Comparison of ENCODE assay signal across 27 mouse cellular contexts in the genomic region with DNA sequence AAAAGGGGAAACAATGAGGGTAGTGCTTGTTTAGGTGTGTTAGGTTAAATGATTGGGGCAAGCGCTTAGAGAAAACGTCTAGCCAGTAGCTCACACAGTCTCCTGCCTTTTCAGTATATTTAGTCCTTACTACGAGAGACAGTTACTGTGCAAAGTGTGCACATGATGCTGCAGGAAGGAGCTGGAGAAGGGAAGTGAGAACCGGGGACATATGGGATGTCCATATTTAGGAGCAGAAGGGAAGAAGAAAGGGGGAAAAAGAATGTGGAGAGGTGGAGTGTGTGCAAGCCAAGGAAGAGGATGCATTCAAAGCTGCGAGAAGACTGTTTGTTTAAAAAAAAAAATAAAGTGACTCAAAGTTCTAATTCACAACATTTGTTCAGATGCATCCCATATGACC.
DNase-seq lines count a peak whose midpoint lies in the region; ATAC-seq and TF ChIP-seq lines count a peak whose summit lies in the region.
"Had no signal": no experiment of that assay in that cellular context is flagged by ENCODE, and none has a peak within 500 bp of the region (broad histone marks: within the 10 kb centered on the region; RNA-seq: fewer than 3 reads in every experiment).

No protein-coding gene starts in this region.

- no peak overlapping the region; the same call in 1 of the 2 replicates for H3K27ac ChIP-seq in left cerebral cortex, adult 2 months
- H3K27ac ChIP-seq in lung, postnatal 0 days (ENCODE audit: low read length), result no peak overlapping the region
- H3K27ac ChIP-seq: embryonic facial prominence, embryonic 15.5 days; forebrain, embryonic 15.5 days; hindbrain, embryonic 10.5 days; intestine, embryonic 15.5 days; liver, embryonic 13.5 days; midbrain, embryonic 12.5 days; stomach, postnatal 0 days had no signal

- no peaks in the 10 kb centered on the region for H3K4me1 ChIP-seq in lung, postnatal 0 days (ENCODE audit: insufficient read depth, low read depth, low read length)
- H3K4me1 ChIP-seq: heart, embryonic 12.5 days; intestine, embryonic 15.5 days; liver, embryonic 13.5 days had no signal

- H3K27me3 ChIP-seq in lung, postnatal 0 days (replicated peaks; ENCODE audit: insufficient read depth, low read length), result no peaks in the 10 kb centered on the region
- H3K27me3 ChIP-seq: CH12.LX; embryonic facial prominence, embryonic 15.5 days; forebrain, embryonic 15.5 days; heart, embryonic 12.5 days; intestine, embryonic 15.5 days; liver, embryonic 13.5 days; midbrain, embryonic 12.5 days had no signal

- 64% methylated on average over 5 of the region's 5 CpGs for WGBS in lung, postnatal 0 days

- no peak for TF ChIP-seq CTCF in left cerebral cortex, adult 2 months (IDR thresholded peaks at IDR 0.05)
- TF ChIP-seq CTCF in lung, postnatal 0 days (IDR thresholded peaks at IDR 0.05), result no peak

- H3K4me3 ChIP-seq in left cerebral cortex, adult 2 months, result no peak overlapping the region
- H3K4me3 ChIP-seq in lung, postnatal 0 days (ENCODE audit: low read depth, low read length), result no peak overlapping the region
- H3K4me3 ChIP-seq: embryonic facial prominence, embryonic 15.5 days; forebrain, embryonic 15.5 days; heart, embryonic 12.5 days; hindbrain, embryonic 10.5 days; intestine, embryonic 15.5 days; liver, embryonic 13.5 days; midbrain, embryonic 12.5 days had no signal

- H3K9ac ChIP-seq in lung, postnatal 0 days (replicated peaks; ENCODE audit: low read depth), result no peak overlapping the region
- H3K9ac ChIP-seq: embryonic facial prominence, embryonic 15.5 days; forebrain, embryonic 15.5 days; heart, embryonic 12.5 days; intestine, embryonic 15.5 days; liver, embryonic 13.5 days; midbrain, embryonic 12.5 days had no signal

- no peak for ATAC-seq in lung, postnatal 0 days
- ATAC-seq: forebrain, embryonic 15.5 days; hindbrain, embryonic 16.5 days; intestine, embryonic 15.5 days; Patski had no signal

- no peak overlapping the region for H3K4me2 ChIP-seq in lung, postnatal 0 days (replicated peaks; ENCODE audit: low read depth, low read length)
- H3K4me2 ChIP-seq: embryonic facial prominence, embryonic 15.5 days; forebrain, embryonic 15.5 days; heart, embryonic 12.5 days; intestine, embryonic 15.5 days; liver, embryonic 13.5 days; midbrain, embryonic 12.5 days had no signal

- H3K9me3 ChIP-seq in lung, postnatal 0 days (ENCODE audit: low read length), result no peaks in the 10 kb centered on the region
- H3K9me3 ChIP-seq: embryonic facial prominence, embryonic 15.5 days; forebrain, embryonic 15.5 days; intestine, embryonic 15.5 days; liver, embryonic 13.5 days; midbrain, embryonic 12.5 days had no signal

- DNase-seq in frontal cortex, adult 2 months (ENCODE audit: extremely low spot score in 1 of 2, low spot score in 1 of 2), result peak; percentile 51 to 73
- no peak for DNase-seq in frontal cortex, postnatal 10 days (ENCODE audit: low spot score in 2 of 2)
- peak; percentile 34 for DNase-seq in left cerebral cortex, adult 11 months (ENCODE audit: low spot score)
- DNase-seq in left cerebral cortex, adult 2 months (ENCODE audit: extremely low spot score in 1 of 2, low spot score in 2 of 2), result no peak
- peak; percentile 9 for DNase-seq in layer of hippocampus, adult 9-10 months (ENCODE audit: low spot score)
- DNase-seq in left cerebral cortex, postnatal 36 days (ENCODE audit: low spot score in 2 of 2), result peak; percentile 27 to 38
- no peak for DNase-seq in ovary, postnatal 14 days (ENCODE audit: low spot score)
- DNase-seq in lung, postnatal 0 days (ENCODE audit: low spot score), result no peak
- DNase-seq: cerebellum, adult 11-12 months; cerebellum, postnatal 10 days; gastrocnemius, postnatal 10 days; heart, postnatal 10 days; kidney, adult 8-10 months; kidney, postnatal 14 days; liver, embryonic 13.5 days; lung, adult 2 months had no signal

- intact Hi-C loops in left cerebral cortex, adult 2 months (cut with DNase I), result no loop called here
- intact Hi-C loops in left cerebral cortex, postnatal 36 days (cut with DNase I), result no loop called here

- H3K36me3 ChIP-seq in lung, postnatal 0 days (ENCODE audit: insufficient read depth, low read length), result no peaks in the 10 kb centered on the region
- H3K36me3 ChIP-seq: embryonic facial prominence, embryonic 15.5 days; forebrain, embryonic 15.5 days; G1E; heart, embryonic 12.5 days; hindbrain, embryonic 10.5 days; intestine, embryonic 15.5 days; liver, embryonic 13.5 days; midbrain, embryonic 12.5 days had no signal

- TF ChIP-seq EP300 in lung, postnatal 0 days (IDR thresholded peaks at IDR 0.05), result no peak

Comparison
In these comparisons a context has a peak if more than half of its experiments do, and no peak if none do; other contexts are left out.
1. DNase-seq: peak in frontal cortex, adult 2 months (2 of 2), left cerebral cortex, adult 11 months (single experiment), layer of hippocampus, adult 9-10 months (single experiment) and left cerebral cortex, postnatal 36 days (2 of 2); none in frontal cortex, postnatal 10 days (0 of 2), left cerebral cortex, adult 2 months (0 of 2), ovary, postnatal 14 days (single experiment) and lung, postnatal 0 days (single experiment).